Mouse (Mus musculus): ENCODE results near the gene Adam19. TPM values are rescaled to one million over a fixed set of nuclear protein-coding genes. Genes with fewer than 3 reads are reported as not detected.

The Adam19 gene
- polyA plus RNA-seq, 1 experiment from 2014 or later: 6.5 TPM

DNA sequence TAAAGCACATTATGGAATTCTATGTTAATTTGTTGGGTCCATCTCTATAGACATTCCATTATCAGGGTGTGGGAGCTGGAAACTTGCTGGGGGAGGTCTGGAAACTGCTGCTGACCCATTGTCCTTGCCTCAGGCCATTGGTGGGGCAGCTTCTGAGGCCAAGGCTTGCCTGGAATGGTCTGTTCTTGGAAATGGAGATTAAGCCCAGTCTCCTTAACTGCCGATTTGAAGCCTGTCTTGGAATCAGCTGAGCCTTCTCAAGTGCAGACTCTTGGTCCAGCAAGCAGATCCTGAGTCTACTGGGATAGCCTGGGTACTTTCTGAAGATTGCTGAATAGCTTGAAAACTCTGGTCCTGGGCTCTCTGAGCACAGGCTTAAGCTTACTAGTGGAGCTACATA, 51.3 kb downstream of the Adam19 start:
- no peak for ATAC-seq (replicated peaks; ENCODE audit: low FRiP score, low read depth)
- no peak overlapping the region for H3K4me2 ChIP-seq (ENCODE audit: low read length)
- no peaks in the 10 kb centered on the region for H3K36me3 ChIP-seq (ENCODE audit: insufficient read depth, low read length)
- H3K27me3 ChIP-seq (ENCODE audit: insufficient read depth, low read length): no peaks in the 10 kb centered on the region
- no peak for TF ChIP-seq CTCF (IDR thresholded peaks at IDR 0.05; ENCODE audit: low read depth)
- H3K9me3 ChIP-seq (replicated peaks; ENCODE audit: low read length): no peaks in the 10 kb centered on the region
- no peak for DNase-seq (ENCODE audit: low spot score)
- H3K4me3 ChIP-seq (replicated peaks; ENCODE audit: low read depth, low read length): no peak overlapping the region
- no peak overlapping the region for H3K9ac ChIP-seq (ENCODE audit: low read depth, low read length)
- no peak overlapping the region for H3K27ac ChIP-seq
- H3K4me1 ChIP-seq (replicated peaks; ENCODE audit: insufficient read depth, low read length): no peaks in the 10 kb centered on the region
- 96% methylated on average over 1 of the region's 1 CpGs for WGBS

DNA sequence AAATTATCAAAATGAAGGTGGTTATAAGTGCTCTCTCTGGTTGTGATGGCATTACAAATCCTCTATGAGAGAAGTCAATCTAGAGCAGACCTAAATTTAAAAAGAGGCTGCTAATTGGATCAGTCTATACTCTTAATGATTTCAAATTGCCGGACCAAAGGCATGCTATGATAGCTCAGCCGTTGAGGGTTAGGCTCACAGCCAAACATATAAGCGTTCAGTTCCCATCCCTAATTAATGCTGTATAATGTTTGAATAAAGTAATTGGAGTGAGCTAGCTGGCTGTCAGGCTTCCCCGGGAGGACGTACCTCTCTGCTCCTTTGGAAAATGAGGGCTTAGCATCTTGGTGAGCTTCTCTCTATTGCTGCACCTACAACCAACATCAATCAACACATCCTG, 53.4 kb downstream of the Adam19 start:
- no peaks in the 10 kb centered on the region for H3K27me3 ChIP-seq (ENCODE audit: insufficient read depth, low read length)
- no peak for TF ChIP-seq CTCF (IDR thresholded peaks at IDR 0.05; ENCODE audit: low read depth)
- H3K9ac ChIP-seq (ENCODE audit: low read depth, low read length): no peak overlapping the region
- no peak overlapping the region for H3K27ac ChIP-seq
- H3K4me2 ChIP-seq (ENCODE audit: low read length): no peak overlapping the region
- DNase-seq (ENCODE audit: low spot score): no peak
- ATAC-seq (replicated peaks; ENCODE audit: low FRiP score, low read depth): no peak
- H3K4me1 ChIP-seq (replicated peaks; ENCODE audit: insufficient read depth, low read length): no peaks in the 10 kb centered on the region
- 88% methylated on average over 5 of the region's 5 CpGs for WGBS
- no peaks in the 10 kb centered on the region for H3K36me3 ChIP-seq (ENCODE audit: insufficient read depth, low read length)
- H3K4me3 ChIP-seq (replicated peaks; ENCODE audit: low read depth, low read length): no peak overlapping the region
- H3K9me3 ChIP-seq (replicated peaks; ENCODE audit: low read length): no peaks in the 10 kb centered on the region

DNA sequence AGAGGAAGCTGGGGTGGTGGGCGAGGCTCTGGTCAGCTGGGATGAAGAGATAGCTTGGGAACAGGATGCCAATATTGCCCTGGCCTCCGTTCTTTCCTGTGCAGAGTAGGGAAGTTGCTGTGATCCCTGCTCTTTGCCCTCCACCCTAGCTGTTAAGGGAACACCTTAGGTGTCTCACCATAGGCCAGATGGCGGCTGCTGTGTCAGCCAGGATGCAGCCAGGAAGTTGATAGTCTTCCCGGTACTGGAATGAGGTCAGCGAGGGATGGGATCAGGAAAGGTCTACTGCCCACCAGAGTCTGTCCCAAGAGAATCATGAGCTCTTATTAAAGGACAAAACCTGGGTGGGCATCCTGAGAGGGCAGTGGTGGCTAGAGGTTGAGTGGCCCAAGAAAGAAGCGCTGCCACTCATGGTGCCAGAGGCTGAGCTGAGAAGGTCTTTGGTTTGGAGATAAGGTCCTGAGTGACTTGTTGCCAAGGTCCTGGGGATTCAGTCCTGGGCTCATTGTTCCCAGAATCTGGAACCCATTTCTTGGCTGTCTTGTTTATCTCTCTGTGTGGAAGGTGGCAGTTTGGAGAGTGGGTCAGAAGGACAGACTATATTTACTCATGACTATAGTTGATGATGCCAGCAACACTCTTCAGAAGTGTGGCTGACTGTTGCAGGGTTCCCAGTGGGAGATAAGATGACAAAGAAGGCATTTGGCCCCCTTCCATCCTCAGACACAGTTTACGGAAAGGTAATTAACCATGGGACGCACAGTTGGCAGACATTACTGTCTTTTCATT, 54.6 kb downstream of the Adam19 start:
- Histone ChIP-seq H3K36me3 (ENCODE audit: insufficient read depth, low read length) (no peaks in the 10 kb centered on the region), H3K27me3 (ENCODE audit: insufficient read depth, low read length) (no peaks in the 10 kb centered on the region), H3K27ac (no peak overlapping the region), H3K4me1 (replicated peaks; ENCODE audit: insufficient read depth, low read length) (no peaks in the 10 kb centered on the region), H3K4me2 (ENCODE audit: low read length) (no peak overlapping the region), H3K9me3 (replicated peaks; ENCODE audit: low read length) (no peaks in the 10 kb centered on the region), H3K9ac (ENCODE audit: low read depth, low read length) (no peak overlapping the region), H3K4me3 (replicated peaks; ENCODE audit: low read depth, low read length) (no peak overlapping the region)
- no peak for TF ChIP-seq CTCF (IDR thresholded peaks at IDR 0.05; ENCODE audit: low read depth)
- ATAC-seq (replicated peaks; ENCODE audit: low FRiP score, low read depth) (no peak), DNase-seq (ENCODE audit: low spot score) (no peak)
- 71% methylated on average over 8 of the region's 8 CpGs for WGBS

DNA sequence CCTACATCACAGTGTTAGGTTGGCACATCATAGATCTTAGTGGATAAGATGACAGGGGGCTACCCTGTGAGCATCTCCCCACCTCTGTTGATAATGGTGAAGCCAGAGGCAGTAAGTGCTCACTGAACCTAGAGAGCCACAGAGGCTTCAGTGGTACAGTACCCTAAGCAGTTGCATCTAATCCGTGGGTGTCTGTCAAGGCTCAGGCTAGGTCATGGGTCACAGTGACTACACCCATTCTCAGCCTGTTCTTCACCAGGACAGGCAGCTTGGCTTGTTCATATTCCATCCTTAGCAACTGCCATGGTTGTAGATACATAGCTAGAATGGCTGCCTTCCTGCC, 55.1 kb downstream of the Adam19 start:
- WGBS: 80% methylated on average over 1 of the region's 1 CpGs
- Histone ChIP-seq H3K9ac (ENCODE audit: low read depth, low read length) (no peak overlapping the region), H3K4me2 (ENCODE audit: low read length) (no peak overlapping the region), H3K36me3 (ENCODE audit: insufficient read depth, low read length) (no peaks in the 10 kb centered on the region), H3K4me3 (replicated peaks; ENCODE audit: low read depth, low read length) (no peak overlapping the region), H3K27ac (no peak overlapping the region), H3K4me1 (replicated peaks; ENCODE audit: insufficient read depth, low read length) (no peaks in the 10 kb centered on the region), H3K9me3 (replicated peaks; ENCODE audit: low read length) (no peaks in the 10 kb centered on the region), H3K27me3 (ENCODE audit: insufficient read depth, low read length) (no peaks in the 10 kb centered on the region)
- DNase-seq (ENCODE audit: low spot score) (no peak), ATAC-seq (replicated peaks; ENCODE audit: low FRiP score, low read depth) (no peak)
- TF ChIP-seq CTCF (IDR thresholded peaks at IDR 0.05; ENCODE audit: low read depth): no peak

DNA sequence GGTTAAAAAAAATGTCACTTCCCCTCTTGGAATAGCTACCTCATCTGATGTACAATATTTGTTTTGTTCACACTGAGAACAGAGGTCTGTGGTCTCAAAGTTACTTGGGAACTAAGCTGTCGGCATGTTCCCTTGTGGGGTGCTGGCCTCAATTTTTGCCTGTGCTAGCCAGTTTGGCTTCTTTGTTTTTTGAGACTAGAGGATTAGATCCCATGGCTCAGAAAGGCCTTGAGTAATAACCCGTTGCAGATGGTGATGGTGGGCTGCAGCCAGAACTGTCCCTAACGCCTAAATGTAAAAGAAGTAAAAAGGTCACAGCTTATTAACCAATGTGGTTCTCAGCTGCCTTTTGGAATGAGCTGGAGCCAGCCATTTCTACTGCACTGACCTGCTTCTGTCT, 57.4 kb downstream of the Adam19 start:
- ATAC-seq (replicated peaks; ENCODE audit: low FRiP score, low read depth) (no peak), DNase-seq (ENCODE audit: low spot score) (no peak)
- Histone ChIP-seq H3K4me3 (replicated peaks; ENCODE audit: low read depth, low read length) (no peak overlapping the region), H3K27me3 (ENCODE audit: insufficient read depth, low read length) (no peaks in the 10 kb centered on the region), H3K9ac (ENCODE audit: low read depth, low read length) (no peak overlapping the region), H3K9me3 (replicated peaks; ENCODE audit: low read length) (no peaks in the 10 kb centered on the region), H3K27ac (no peak overlapping the region), H3K4me2 (ENCODE audit: low read length) (no peak overlapping the region), H3K36me3 (ENCODE audit: insufficient read depth, low read length) (no peaks in the 10 kb centered on the region), H3K4me1 (replicated peaks; ENCODE audit: insufficient read depth, low read length) (no peaks in the 10 kb centered on the region)
- no peak for TF ChIP-seq CTCF (IDR thresholded peaks at IDR 0.05; ENCODE audit: low read depth)
- 73% methylated on average over 3 of the region's 3 CpGs for WGBS

DNA sequence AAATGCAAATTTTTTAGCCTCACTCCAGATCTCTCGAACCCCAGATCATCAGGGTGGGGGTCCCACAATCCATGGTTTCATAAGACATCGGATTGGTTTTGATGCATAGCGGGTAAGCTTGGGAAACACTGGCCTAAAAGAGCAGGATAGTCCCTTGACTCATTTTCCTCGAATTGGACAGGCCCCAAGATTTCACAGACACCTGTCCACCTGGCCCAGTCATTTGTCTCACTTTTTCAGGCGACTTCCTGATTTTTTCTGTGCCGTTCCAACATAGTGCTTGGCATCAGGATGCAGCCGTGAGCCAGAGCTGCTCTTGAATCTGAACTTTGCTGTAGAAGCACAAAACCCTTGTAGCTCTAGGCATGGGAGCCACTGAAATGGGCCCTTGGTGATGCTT, 58.4 kb downstream of the Adam19 start:
- no peak overlapping the region for H3K4me3 ChIP-seq (replicated peaks; ENCODE audit: low read depth, low read length)
- H3K27ac ChIP-seq: no peak overlapping the region
- no peak for ATAC-seq (replicated peaks; ENCODE audit: low FRiP score, low read depth)
- H3K9me3 ChIP-seq (replicated peaks; ENCODE audit: low read length): no peaks in the 10 kb centered on the region
- no peaks in the 10 kb centered on the region for H3K4me1 ChIP-seq (replicated peaks; ENCODE audit: insufficient read depth, low read length)
- TF ChIP-seq CTCF (IDR thresholded peaks at IDR 0.05; ENCODE audit: low read depth): no peak
- H3K36me3 ChIP-seq (ENCODE audit: insufficient read depth, low read length): no peaks in the 10 kb centered on the region
- H3K27me3 ChIP-seq (ENCODE audit: insufficient read depth, low read length): no peaks in the 10 kb centered on the region
- no peak overlapping the region for H3K9ac ChIP-seq (ENCODE audit: low read depth, low read length)
- DNase-seq (ENCODE audit: low spot score): no peak
- no peak overlapping the region for H3K4me2 ChIP-seq (ENCODE audit: low read length)
- whole genome bisulfite sequencing: 89% methylated on average over 7 of the region's 7 CpGs

DNA sequence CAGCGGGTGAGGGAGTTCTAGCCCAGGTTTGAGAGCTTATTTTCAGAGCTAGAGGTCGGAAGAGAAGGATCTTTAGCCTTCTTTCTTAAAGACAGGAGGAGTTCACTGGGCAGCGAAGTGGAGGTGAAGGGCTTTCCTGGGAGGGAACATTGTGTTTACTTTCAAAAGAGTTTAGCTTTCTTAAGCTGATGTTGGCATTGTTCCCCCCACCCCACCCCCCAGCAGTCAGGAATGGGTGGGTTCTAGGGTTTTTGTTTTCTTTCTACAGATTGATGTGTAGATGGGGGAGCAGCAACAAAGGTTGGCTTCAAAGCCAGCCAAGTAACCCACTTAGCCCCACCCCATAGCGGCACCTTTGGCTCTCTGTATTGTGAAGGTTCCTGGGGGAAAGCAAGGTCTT, 59.2 kb downstream of the Adam19 start:
- no peak overlapping the region for H3K4me2 ChIP-seq (ENCODE audit: low read length)
- H3K9me3 ChIP-seq (replicated peaks; ENCODE audit: low read length): no peaks in the 10 kb centered on the region
- H3K27ac ChIP-seq: no peak overlapping the region
- ATAC-seq (replicated peaks; ENCODE audit: low FRiP score, low read depth) (no peak), DNase-seq (ENCODE audit: low spot score) (no peak)
- no peak for TF ChIP-seq CTCF (IDR thresholded peaks at IDR 0.05; ENCODE audit: low read depth)
- H3K9ac ChIP-seq (ENCODE audit: low read depth, low read length): no peak overlapping the region
- H3K4me3 ChIP-seq (replicated peaks; ENCODE audit: low read depth, low read length): no peak overlapping the region
- WGBS: 67% methylated on average over 4 of the region's 4 CpGs
- no peaks in the 10 kb centered on the region for H3K27me3 ChIP-seq (ENCODE audit: insufficient read depth, low read length)
- H3K4me1 ChIP-seq (replicated peaks; ENCODE audit: insufficient read depth, low read length): no peaks in the 10 kb centered on the region
- no peaks in the 10 kb centered on the region for H3K36me3 ChIP-seq (ENCODE audit: insufficient read depth, low read length)
